Mouse (Mus musculus) right cerebral cortex, adult 18-20 months (tissue): ENCODE data around the gene Trpv6.

ENCODE experiments used
- DNase-seq: peaks from one replicate; pipeline ENCODE4 v3.0.0; 2022; ENCODE audit warnings: mixed read lengths

The Trpv6 gene

GRCm38 (mm10) chr6:41636178-41636577 is at the start of gene Trpv6:
Trpv6 (minus strand) TSS chr6:41636405.
- DNase-seq: no peak

GRCm38 (mm10) chr6:41685596-41685995 is 49.4 kb upstream of the Trpv6 start:
- DNase-seq: no peak

- DNase-seq: no peak
Observed at GRCm38 (mm10) chr6:41684911-41685310, 48.7 kb upstream of the Trpv6 start.

DNA sequence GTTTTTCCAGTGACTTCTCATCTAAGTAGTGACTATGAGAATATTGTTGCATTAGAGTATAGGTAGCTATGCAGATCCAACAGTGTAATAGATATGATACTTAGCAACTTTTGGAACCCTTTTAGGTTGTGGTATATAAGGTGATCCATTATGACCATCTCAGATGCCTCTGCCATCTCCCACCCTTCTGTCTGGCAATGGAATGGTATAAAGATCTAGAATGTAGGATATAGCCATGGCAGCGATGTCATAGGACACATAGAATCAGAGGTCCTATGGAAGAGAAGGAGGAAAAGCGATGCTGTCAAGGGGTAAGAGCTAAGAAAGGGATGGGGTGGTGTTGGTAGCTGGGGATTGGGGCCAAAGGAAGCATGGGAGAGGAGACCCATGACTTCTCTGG is 47.9 kb upstream of the Trpv6 start, which contains the start of gene Llcfc1:
Gene Llcfc1, plus strand, starts transcription at position 301 of the 400 bp plus-strand sequence.
- DNase-seq: no peak

DNA sequence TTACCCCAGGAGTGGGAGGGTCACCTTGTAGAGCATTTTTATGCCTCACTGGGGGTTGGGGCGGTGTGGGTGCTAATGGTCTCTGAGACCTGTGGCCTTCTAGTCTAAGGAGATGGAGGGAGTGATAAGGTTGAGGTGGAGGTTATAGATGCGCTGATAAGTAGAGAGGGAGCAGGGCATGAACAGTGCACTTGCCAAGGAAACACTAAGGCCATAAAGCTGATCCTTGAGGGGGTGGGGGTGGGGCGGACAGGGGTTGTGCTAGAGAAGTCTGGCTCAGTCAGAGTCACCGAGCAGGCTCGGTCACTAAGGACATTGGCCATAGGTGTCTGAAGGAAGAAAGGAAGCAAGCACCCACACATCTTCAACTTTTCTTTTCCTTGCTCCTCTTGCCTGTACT is 45.5 kb upstream of the Trpv6 start:
- no peak for DNase-seq

- DNase-seq: no peak
Observed at GRCm38 (mm10) chr6:41680669-41681068, 44.5 kb upstream of the Trpv6 start, which contains the start of gene Trpv5. Trpv5 (minus strand) TSS chr6:41680769.

- DNase-seq: no peak
Observed at GRCm38 (mm10) chr6:41676530-41676929, 40.3 kb upstream of the Trpv6 start.

DNA sequence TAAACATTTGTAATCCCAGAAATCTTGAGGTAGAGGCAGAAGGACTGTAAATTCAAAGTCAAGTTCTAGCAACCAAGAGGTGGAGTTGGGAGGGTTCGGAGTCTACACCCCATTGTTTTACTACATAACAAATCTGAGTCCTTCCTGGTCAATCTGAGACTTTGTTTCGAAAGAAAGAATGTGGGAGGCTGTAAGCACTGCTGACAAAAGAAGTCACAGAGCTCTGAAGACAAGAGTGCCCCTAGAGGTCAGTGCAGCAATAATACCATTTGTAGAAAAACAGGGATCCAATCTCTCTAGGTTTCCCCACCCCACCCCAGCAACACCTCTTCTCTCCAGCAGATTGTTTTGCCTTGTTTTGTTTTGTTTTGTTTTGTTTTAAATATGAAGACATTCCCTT is 26.1 kb upstream of the Trpv6 start:
- peak; percentile 3 for DNase-seq

DNA sequence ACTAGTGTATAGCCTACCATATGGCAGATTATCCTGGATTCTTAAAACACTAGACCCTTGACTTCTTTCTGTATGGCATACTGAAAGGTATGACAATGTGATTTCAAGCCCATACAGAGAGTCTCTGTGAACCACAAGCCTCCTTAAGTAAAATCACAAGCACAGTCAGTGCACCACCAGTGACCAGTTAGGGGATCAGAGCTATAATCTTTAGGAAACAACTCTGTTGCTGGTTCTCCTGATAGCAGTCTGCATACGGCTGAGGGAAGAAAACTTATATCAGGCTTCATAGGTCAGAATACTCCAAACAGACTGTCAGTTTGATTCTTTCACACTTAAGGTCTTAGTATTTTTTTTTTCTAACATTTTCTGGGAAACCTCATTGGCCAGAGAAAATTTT is 22.3 kb upstream of the Trpv6 start:
- no peak for DNase-seq

DNA sequence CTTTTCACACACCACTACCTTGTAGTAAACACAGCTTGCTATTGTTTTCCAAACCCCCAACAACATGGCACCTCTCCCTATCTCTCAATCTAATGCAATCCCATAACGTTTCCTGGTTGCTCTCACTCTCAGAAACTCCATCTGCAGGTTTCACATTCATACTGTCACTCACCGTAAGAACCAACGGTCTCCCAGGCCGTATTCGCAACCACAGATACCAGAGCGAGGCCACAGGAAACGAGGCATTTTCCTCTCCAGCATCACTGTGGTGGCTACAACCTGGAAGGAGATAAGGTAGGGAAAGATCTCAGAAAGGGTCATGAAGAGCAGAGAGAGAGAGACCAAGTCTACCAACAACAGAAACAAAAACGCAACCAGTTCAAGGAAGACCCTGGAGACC is 18.4 kb upstream of the Trpv6 start:
- DNase-seq: no peak

DNA sequence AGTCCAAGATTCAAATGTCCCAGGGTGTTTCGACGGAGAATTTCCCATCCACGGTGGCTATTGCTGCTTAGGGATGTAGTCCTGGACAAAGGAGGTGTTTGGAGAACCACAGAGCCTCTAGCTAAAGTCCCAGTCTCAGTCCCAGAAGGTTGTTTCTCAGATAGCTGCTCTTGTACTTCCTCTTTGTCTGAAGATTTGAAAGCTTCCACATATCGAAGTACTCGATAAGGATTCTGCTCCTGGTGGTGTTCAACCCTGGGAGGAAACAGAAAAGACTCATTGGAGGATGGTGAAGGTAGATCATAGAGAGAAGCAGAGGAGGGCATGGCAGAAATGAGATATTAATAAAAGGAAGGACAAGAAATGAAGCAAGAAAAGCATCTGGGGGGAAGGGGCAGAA is 17.0 kb upstream of the Trpv6 start:
- no peak for DNase-seq

- DNase-seq: no peak
Observed at GRCm38 (mm10) chr6:41646672-41647071, 10.5 kb upstream of the Trpv6 start.

GRCm38 (mm10) chr6:41646220-41646619 is 10.0 kb upstream of the Trpv6 start:
- no peak for DNase-seq

DNA sequence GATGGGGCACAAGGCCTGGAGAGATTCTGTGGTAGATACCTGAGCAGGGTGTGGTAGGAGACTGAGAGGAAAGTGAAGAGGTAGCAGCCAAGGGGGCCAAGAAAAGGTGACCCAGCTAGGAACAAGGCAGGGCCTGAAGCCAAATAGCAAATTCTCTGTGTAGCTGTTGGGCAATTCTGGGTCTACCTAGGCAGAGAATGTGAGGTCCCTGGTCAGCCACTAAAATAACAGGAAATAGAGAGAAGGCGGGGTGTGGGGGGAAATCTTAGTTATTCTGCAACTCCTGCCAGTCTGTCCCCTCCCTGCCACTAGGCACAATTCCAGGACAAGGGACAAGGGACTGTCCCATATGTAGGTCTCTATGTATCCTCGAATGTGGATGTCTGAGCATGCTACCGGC is 7.0 kb upstream of the Trpv6 start:
- no peak for DNase-seq

GRCm38 (mm10) chr6:41642765-41643164 is 6.6 kb upstream of the Trpv6 start:
- no peak for DNase-seq

GRCm38 (mm10) chr6:41641173-41641866 is 5.1 kb upstream of the Trpv6 start:
- no peak for DNase-seq

- no peak for DNase-seq
Observed at GRCm38 (mm10) chr6:41640449-41640848, 4.2 kb upstream of the Trpv6 start.

DNA sequence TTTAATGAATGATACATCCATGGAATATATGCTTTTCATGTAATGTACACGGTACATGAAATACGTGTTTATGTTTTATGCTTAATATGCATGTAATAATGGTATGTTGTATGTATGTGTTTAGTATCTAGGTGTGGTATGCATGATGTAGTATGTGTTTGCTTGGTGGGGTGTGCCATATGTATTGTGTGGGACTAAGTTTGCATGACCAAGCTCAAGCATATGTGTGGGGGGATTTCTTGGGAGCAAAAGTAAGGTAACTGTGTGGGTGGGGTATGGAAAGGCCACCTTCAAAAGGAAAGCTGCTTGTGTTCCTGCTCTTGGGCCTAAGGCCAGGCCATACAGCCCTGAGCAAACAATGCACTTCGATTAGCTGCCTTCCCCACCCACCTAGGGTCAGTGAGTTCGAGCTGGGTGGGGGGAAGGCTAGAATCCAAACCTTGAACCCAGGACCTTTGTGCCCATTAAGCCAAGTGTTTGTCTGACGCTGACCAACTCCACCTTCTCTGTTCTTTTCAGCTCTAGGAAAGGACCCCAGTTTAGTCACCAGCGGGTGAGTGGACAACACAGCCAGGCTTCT is 1.8 kb upstream of the Trpv6 start:
- DNase-seq: no peak

DNA sequence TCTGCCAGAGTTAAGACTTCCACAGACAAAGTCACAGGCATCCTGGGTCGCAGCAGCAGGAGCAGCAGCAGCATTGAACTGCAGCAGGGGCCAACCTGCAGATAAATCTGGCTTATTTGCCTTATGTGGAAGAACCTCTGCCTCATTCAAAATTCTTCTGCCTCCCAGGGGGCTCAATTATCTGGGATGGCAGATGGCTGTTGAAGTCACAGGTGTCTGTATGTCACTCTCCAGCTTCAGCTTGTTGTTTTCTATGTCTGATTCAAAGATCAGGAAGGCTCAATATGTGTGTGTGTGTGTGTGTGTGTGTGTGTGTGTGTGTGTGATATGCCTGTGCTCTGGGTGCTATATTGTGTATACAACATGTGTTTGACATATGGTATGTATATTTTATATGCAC is 1.2 kb upstream of the Trpv6 start:
- no peak for DNase-seq

DNA sequence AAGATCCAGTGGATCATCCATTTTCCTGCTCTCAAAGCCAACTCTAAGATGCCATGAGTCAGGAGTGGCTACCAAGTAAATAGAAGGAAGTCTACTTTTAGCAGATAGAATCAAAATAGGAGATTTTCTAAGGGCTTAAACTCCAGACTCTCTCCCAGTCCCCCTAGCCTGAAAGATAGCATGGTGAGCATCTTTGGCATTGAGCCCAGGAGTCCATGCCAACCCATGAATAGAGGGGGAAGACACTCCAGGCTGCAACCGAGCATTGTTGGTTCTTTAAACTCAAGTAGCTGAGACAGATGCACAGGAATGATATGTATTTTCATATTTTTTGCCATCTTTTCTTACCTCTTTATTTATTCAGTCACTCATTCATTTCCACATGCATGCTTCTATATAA is 994 bp downstream of the Trpv6 start:
- no peak for DNase-seq

DNA sequence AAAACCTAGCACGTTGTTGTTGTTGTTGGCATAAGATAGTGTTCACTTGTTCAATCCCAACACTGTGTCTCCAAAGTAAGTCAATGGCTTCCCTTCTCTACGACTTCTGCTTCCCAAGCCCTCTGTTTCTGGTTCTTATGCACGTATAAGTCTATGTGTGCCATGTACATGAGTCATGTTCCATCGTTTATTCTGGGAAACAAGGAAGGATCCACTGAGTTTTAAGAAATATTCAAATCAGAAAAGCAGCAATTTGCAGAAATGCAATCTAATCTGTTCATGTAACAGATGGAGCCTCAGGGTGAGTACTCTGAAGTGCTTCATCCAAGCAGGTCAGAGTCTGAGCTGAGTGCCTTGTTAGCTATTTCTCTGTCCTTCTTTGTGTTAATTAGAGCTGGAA is 4.7 kb downstream of the Trpv6 start:
- DNase-seq: no peak

GRCm38 (mm10) chr6:41630791-41631190 is 5.4 kb downstream of the Trpv6 start:
- no peak for DNase-seq

DNA sequence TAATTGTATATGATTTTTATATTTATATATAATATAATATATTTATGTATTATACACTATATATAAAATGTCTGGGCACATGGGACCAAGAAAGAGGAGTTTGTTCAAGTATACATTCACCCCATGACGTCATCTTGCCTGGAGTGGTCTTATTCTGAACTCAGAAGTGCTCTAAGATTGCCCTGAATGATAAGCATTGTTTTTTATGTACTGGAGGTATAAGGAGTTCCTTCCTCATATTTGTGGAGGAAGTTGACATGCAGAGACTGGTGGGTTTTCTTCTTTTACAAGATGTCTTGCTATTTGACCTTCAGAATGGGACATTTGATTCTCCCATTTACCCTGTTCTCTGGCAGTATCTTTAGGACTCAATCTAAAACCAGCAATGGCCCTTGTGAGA is 8.0 kb downstream of the Trpv6 start:
- DNase-seq: no peak

- no peak for DNase-seq
Observed at GRCm38 (mm10) chr6:41622661-41623060, 13.5 kb downstream of the Trpv6 start.
